Mouse (Mus musculus): Measurements from ENCODE around the gene Med20.

The Med20 gene

DNA sequence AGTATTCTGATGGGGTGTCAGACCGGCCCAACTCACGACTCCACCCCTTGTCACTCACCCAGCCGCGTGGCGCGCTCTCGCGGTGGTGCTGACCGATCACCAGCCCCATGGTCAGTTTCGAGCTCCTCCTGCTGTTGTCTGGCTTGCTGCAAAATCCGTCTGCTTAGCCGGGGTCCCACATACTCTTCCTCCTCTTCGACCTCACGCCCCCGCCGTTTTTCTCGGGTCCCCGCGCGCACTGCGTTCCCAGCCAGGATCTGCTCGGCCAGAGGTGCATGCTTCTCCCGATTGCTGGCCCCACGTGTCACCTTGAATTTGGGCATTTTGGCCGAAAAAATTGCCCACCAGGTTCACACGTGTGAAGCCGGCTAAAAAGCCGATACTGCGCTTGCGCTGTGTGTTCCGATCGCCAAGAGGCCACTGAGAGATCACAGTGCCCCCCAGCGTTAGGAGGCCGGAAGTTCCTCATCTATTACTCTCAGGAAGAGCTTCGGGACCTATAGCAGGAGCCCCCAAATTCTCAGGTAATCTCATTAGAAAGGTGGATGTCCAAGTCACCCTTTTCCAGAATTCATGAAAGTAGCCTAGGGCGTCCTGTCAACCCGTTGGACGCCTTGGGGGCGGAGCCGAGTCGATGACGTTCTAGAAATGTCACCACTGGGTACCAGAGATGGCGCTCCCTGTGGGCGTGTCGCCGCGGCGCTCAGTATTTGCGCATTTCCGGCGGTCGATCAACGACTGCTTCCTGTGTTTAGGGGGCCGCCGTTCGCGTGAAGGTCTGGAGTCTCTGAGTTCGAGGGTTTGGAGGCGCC is at the start of gene Med20, which contains the start of the genes Bysl and Gm20517:
Gene Med20 (plus strand): TSS at position 734 of the 812 bp plus-strand sequence.
Gene Bysl (minus strand): TSS at position 644 of the 812 bp plus-strand sequence.
Gene Gm20517 (plus strand): TSS at position 741 of the 812 bp plus-strand sequence.
- DNase-seq (ENCODE audit: low spot score in 2 of 2) = peak; percentile 96 to 97

GRCm38 (mm10) chr17:47562875-47563274 is 48.5 kb upstream of the Med20 start:
- DNase-seq (ENCODE audit: low spot score in 2 of 2) = no peak

DNA sequence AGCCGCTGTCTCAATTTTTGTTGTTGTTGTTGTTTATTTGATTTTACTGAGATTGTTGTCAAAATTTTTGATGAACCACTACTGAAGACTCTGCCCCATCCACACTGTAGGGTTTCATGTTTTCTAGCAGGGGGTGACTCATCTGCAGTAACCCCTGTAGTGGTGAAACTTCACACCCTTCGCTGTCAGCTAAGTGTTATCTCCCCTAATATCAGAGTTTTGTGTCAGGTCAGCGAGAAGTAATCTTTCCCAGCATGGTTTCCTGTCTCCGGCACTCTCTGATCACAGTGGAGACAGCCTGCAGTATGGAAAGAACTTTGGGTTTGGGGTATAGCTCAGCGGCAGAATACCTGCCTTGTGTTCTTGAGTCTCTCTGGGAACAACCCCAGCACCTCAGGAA is 46.8 kb upstream of the Med20 start:
- DNase-seq (ENCODE audit: low spot score in 2 of 2) = no peak

DNA sequence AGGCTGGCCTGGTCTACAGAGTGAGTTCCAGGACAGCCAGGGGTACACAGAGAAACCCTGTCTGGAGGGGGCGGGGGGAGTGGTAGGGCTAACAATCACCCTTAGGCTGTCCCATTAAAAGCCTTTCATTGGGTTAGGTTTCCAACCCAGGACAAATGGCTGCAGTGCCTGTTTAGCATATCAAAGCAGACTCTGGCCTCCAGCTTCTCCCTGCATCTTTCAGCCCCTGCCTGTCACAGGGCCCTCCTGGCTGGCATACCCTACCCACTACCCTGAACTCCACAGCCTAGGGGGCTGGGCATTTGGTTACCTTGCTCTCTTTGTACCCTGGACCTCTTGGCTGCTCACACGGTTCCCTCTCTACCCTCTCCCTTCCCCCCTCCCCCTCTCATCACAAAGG is 45.2 kb upstream of the Med20 start:
- no peak for DNase-seq (ENCODE audit: low spot score in 2 of 2)

DNA sequence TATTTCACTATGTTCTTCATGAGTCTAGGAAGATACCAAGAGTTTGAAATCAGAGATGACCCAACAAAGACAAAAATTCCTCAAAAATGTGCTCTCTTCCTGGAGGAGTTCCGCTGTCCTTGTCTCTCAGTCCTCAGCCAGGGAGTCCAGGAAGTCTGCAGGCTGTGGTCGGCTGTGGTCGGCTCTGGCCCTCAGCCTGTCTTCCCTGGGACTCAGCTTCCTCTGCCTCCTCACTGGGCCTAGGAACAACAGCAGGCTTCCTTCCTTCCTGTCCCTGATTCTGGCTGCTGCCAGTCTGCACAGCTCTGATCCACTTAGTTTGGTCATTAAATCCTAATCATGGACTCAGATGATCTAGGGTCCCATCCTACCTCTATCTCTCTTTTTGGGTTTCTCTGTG is 44.1 kb upstream of the Med20 start:
- no peak for DNase-seq (ENCODE audit: low spot score in 2 of 2)

DNA sequence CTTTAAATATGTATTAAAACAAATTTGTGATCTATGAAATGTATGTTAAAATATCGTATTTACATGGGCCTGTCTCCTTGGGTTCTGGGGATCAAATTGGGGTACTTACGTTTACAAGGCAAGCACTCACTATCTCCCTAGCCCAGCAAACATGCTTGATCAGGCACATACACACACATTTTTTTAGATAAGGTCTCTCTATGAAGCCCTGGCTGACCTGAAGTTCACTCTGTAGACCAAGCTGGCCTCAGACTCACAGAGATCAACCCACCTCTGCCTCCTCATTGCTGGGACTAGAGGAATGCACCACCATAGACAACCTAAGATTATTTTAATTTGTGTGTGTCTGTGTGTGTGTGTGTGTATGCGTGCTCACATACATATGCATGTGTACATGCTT is 43.0 kb upstream of the Med20 start:
- DNase-seq (ENCODE audit: low spot score in 2 of 2) = peak in 1 of 2 experiments; percentile 40

GRCm38 (mm10) chr17:47568951-47569527 is 42.3 kb upstream of the Med20 start:
- DNase-seq (ENCODE audit: low spot score in 2 of 2) = no peak

DNA sequence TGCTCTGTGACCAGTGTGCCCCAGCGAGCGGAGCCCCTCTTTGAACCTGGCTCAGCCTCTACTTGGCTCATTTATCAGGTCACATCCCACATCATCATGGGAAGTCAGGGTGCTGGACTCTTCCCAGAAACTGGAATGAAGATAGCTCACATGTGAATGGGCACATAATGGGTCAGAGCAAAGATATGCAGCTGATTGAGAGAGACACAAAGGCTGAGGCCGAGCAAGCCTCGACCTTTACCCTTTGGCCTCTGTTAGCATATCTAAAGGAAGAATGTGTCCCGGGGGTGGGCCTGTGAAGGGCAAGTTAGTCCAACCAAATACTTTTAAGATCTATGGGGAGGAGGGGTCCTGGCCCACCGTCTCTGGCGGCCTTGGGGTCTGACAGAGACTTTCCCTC is 39.8 kb upstream of the Med20 start:
- no peak for DNase-seq (ENCODE audit: low spot score in 2 of 2)

DNA sequence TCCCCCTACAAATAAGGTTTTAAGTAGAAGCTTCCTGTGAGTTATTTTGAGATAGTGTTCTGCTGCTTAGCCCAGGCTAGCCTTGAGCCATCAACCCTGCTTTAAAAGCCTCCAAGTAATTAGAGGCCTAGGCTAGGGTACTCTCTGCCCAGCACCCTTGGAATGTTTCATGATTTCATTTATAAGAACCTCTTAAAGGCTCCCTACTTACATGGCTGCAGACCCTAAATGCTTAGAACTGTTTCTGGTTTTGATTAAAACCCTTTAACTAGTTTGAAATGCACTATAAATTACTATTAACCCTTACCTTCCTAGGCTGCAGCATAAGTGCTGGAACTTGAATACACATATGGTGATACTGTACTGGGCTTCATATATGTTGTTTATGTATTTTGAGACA is 38.9 kb upstream of the Med20 start:
- no peak for DNase-seq (ENCODE audit: low spot score in 2 of 2)

DNA sequence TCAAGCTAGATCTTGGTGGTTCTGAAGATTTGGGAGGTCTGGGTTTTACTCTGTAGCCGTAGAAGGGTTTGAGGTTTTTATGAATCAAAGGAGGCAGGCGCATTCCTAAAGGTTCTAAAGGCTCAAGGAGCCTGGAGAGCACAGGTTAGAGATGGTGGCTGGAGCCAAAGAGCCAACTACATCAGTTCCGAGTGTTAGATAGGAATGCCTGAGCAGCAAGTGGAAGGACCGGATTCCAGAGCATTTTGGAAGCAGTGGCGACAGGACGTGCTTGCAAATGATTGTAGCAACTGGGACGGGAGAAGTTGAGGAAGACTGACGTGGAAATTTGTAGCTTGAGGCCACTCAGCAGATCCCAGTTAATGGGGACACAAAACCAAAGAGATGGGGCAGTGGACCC is 37.4 kb upstream of the Med20 start:
- no peak for DNase-seq (ENCODE audit: low spot score in 2 of 2)

- DNase-seq (ENCODE audit: low spot score in 2 of 2) = no peak
Observed at GRCm38 (mm10) chr17:47574830-47575229, 36.6 kb upstream of the Med20 start.

DNA sequence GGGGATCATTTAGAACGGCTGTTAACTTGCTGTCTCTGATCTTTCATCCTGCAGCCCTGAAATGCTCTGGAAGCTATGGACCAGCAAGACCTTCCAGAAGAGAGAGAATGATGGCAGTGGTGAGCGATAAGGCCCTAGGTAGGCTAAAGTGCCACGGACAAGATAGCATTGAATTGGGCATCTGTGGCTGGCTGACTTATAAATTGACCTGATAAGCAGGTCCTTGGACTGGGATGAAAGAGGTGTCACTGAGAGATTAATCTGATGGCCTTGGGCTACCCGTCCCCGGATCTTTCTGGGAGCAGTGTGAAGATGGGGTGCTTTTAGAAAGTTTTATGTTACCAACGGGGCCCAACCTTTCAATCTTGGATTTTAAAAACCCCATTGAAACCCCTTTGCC is 32.7 kb upstream of the Med20 start:
- DNase-seq (ENCODE audit: low spot score in 2 of 2) = peak in 1 of 2 experiments; percentile 51

- no peak for DNase-seq (ENCODE audit: low spot score in 2 of 2)
Observed at GRCm38 (mm10) chr17:47580962-47581361, 30.4 kb upstream of the Med20 start.

- DNase-seq (ENCODE audit: low spot score in 2 of 2) = no peak
Observed at GRCm38 (mm10) chr17:47588517-47588916, 22.9 kb upstream of the Med20 start.

- DNase-seq (ENCODE audit: low spot score in 2 of 2) = no peak
Observed at GRCm38 (mm10) chr17:47591073-47591472, 20.3 kb upstream of the Med20 start.

DNA sequence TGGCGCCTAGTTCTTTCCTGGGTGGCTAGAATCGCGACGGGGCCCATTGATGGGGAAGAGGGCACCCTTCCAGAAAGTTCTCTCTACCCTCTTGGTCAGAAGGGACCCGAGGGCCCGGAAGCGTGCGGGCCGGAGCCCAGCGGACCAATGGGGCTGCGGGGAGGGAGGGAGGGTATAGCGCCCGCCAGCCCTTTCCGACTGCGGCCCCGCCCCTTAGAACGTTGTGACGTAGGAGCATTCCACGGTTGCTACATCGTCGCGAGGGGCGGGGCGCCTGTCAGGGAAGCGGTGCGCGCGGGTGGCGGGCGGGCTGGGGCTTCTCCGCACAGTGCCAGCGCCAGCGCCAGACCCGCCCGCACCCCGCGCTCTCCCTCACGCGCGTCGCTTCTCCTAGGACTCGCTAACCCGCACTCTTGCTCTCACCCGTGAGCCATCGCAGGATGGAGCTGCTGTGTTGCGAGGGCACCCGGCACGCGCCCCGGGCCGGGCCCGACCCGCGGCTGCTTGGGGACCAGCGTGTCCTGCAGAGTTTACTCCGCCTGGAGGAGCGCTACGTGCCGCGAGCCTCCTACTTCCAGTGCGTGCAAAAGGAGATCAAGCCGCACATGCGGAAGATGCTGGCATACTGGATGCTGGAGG is 18.0 kb upstream of the Med20 start:
- peak; percentile 98 to 99 for DNase-seq (ENCODE audit: low spot score in 2 of 2)

- peak in 1 of 2 experiments; percentile 74 for DNase-seq (ENCODE audit: low spot score in 2 of 2)
Observed at GRCm38 (mm10) chr17:47593854-47594182, 17.6 kb upstream of the Med20 start.

GRCm38 (mm10) chr17:47594183-47594968 is 17.0 kb upstream of the Med20 start:
- peak; percentile 65 to 80 for DNase-seq (ENCODE audit: low spot score in 2 of 2)

DNA sequence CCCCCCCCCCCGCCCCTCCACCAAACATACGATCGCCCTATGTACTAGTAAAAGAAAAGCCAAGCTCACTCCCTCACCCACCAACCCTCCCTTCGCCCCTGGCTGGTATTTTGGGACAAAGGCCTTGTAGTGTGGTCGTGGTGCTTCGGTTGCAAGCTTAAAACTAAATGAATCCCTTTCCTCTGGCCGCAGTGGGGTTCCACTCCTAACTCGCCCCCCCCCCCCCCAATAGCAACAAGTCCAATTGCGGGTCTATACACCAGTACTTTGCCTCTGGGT is 16.5 kb upstream of the Med20 start:
- no peak for DNase-seq (ENCODE audit: low spot score in 2 of 2)

DNA sequence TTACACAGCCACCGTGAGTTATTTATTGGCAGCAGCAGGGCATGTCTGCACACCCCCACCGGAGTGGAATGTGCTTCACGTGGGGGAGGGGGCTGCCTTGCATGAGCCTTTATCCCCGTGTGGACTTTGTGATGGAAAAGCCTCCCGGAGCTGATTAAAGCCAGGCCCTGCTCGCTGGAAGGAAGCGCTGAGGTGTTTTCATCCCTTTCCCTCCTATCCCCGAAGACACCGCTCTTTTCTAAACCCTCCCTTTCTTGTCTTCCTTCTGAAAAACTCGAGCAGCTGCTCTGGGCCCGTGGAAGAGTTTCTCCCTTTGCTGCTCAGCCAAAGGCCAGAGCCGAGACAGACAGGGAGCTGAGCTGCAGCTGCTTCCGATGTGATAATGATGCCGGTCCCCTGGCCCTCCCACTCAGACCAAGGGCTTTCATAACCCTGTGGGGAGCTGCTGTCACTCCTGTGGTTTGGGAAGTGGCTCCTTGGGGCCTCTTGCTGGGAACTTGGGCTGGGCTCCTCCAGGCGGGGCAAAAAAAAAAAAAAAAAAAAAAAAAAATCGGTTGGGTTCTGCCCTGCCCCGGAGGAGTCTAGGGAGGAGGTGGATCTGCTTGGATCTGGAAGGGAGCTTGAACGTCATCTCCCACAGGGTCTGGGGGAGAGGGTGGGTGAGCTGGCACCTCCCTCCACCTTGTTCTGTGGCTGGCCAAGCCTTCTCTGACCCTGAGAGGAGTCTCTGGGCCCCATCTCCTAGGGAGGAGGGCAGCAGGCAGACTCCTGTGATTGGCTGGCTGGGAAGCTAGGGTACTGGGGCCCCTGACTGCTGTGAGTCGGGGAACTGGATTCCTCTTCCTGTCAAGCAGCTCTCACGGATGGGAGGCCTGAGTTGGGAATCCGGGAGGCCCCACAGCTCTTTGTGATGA is 15.9 kb upstream of the Med20 start:
- DNase-seq (ENCODE audit: low spot score in 2 of 2) = peak; percentile 78 to 87

GRCm38 (mm10) chr17:47596162-47596838 is 15.1 kb upstream of the Med20 start:
- DNase-seq (ENCODE audit: low spot score in 2 of 2) = peak; percentile 37 to 80
